Mouse (Mus musculus) erythroblast, embryonic 14.5 days (primary cell): ENCODE measurements at regions not wholly inside any gene's neighbourhood (a gene's known extent, or its start where the extent isn't known, plus 50 kb on each side); places are given as distances from the start of the nearest gene placed in this dataset.

Experiments used
- H3K27me3 ChIP-seq: 2 replicates; pipeline ENCODE4 v1.6.1; 2012; ENCODE audit warnings: inconsistent platforms; ENCODE audit not compliant: control insufficient read depth
- H3K36me3 ChIP-seq: 2 replicates; pipeline ENCODE4 v1.6.1; 2012; ENCODE audit warnings: mild to moderate bottlenecking, inconsistent platforms; ENCODE audit not compliant: control insufficient read depth
- H3K4me1 ChIP-seq: 2 replicates; pipeline ENCODE4 v1.6.1; 2012; ENCODE audit warnings: inconsistent platforms; ENCODE audit not compliant: control insufficient read depth
- H3K4me3 ChIP-seq: replicated peaks from 2 replicates; pipeline ENCODE3; 2012; ENCODE audit warnings: moderate library complexity, mild to moderate bottlenecking, inconsistent platforms
- H3K9me3 ChIP-seq: 2 replicates; pipeline ENCODE4 v1.6.1; 2012; ENCODE audit warnings: low read length, inconsistent platforms, mixed read lengths; ENCODE audit not compliant: control insufficient read depth
- GATA1 ChIP-seq: IDR thresholded peaks from 2 replicates; pipeline ENCODE4 v1.6.1; 2012; ENCODE audit warnings: low read length, inconsistent platforms, mixed read lengths
- TAL1 ChIP-seq: IDR thresholded peaks from 3 replicates; pipeline ENCODE4 v1.6.1; 2012; ENCODE audit warnings: low read length, inconsistent platforms, mixed read lengths

GRCm38 (mm10) chr1:77027656-77028055 is 487.2 kb downstream of the Epha4 start:
- H3K27me3 ChIP-seq = no peaks in the 10 kb centered on the region
- no peaks in the 10 kb centered on the region for H3K4me1 ChIP-seq
- TF ChIP-seq GATA1 = no peak
- TF ChIP-seq TAL1 = no peak
- H3K9me3 ChIP-seq = no peaks in the 10 kb centered on the region
- H3K4me3 ChIP-seq = no peak overlapping the region
- H3K36me3 ChIP-seq = no peaks in the 10 kb centered on the region

GRCm38 (mm10) chr1:77028216-77028615 is 486.7 kb downstream of the Epha4 start:
- Histone ChIP-seq H3K27me3 (no peaks in the 10 kb centered on the region), H3K4me1 (no peaks in the 10 kb centered on the region), H3K4me3 (no peak overlapping the region), H3K36me3 (no peaks in the 10 kb centered on the region), H3K9me3 (no peaks in the 10 kb centered on the region)
- TF ChIP-seq GATA1 (no peak), TAL1 (no peak)

DNA sequence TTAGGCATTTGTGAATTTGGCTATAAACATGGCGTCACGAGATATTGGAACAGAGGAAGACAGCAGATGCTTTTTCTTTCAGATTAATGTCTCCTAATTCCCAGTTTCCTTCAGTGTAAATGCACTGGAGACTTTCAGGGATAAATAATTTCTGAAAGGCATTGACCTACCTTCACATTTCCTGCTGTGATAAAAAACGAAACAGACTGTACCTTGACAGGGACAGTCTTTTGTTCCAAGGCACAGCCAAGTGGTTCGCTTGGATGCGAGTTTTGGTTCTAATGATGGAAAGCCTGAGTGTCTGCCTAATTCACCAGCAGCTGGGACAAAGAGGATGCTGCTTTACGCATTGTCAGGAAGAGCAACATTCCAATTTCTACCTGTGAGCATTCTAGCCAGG is 485.8 kb downstream of the Epha4 start:
- Histone ChIP-seq H3K4me3 (no peak overlapping the region), H3K27me3 (no peaks in the 10 kb centered on the region), H3K36me3 (no peaks in the 10 kb centered on the region), H3K9me3 (no peaks in the 10 kb centered on the region), H3K4me1 (no peaks in the 10 kb centered on the region)
- TF ChIP-seq TAL1 (no peak), GATA1 (no peak)

DNA sequence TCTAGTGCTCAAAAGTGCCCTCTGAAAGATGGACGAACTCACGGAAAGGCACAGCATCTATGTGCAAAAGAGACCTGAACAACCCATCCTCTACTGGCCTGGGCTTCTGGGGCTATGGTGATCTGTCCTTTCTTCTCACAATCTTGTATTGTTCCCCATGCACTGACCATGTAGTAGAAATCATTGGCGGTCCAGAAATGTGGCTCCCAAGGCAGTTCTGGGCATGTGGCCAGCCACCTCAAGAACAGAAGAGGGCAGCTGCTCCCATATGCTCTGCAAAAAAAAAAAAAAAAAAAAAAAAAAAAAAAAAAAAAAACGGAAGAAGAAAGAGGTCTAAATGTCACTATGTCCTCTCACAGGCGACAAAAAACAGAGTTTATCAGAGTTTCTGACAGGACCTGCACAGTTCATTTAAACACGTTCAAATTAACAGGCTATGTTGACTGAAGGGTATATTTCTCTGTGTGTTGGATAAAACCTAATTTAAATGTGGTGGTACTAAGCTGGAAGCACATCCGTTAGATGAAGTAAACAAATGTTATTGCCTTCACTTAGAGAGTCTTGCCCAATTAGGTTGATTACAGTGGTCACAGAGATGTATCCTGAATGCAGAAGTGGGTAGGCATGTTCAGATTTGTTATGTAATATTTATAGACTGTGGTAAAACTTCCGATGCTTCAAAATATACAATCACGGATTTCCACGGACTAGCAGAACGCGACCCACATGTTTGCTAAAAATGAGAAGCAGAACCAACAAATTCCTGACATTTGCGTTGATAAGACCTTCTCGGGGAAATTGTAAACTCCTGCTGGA is 470.9 kb downstream of the Epha4 start:
- H3K4me1 ChIP-seq = no peaks in the 10 kb centered on the region
- no peaks in the 10 kb centered on the region for H3K36me3 ChIP-seq

GRCm38 (mm10) chr1:77048720-77049406 is 466.0 kb downstream of the Epha4 start:
- Histone ChIP-seq H3K27me3 (no peaks in the 10 kb centered on the region), H3K36me3 (no peaks in the 10 kb centered on the region), H3K4me3 (no peak overlapping the region), H3K9me3 (0 out of 2 replicates have a peak, but pooled peaks cover 3% of the 10 kb centered on the region), H3K4me1 (no peaks in the 10 kb centered on the region)
- no peak for TF ChIP-seq TAL1
- TF ChIP-seq GATA1 = no peak

More for the DNA sequence above, 470.9 kb downstream of the Epha4 start:
- TF ChIP-seq TAL1 = no peak
- Histone ChIP-seq H3K4me3 (no peak overlapping the region), H3K9me3 (peaks cover 4% of the 10 kb centered on the region; the same call in 1 of the 2 replicates), H3K27me3 (no peaks in the 10 kb centered on the region)

DNA sequence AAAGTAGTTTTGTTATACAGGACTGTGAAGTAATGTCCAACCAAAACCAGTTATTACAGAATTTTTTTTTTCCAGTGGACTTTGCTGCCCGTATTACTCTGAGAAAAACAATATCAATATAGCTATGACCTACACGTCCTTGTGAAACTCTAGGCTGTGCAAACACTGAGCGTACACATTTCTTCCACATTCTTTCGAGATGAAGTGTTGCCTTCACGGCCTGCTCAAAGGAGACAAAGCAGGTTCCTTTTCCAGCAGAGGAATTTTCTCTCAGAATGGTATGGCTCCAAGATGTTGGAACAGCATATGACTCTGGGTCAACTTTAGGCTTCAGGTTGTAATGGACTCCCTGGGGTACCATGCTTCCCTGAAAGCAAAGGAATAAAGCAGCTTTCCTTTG is 463.6 kb downstream of the Epha4 start:
- Histone ChIP-seq H3K9me3 (0 out of 2 replicates have a peak, but pooled peaks cover 3% of the 10 kb centered on the region), H3K4me1 (no peaks in the 10 kb centered on the region), H3K4me3 (no peak overlapping the region), H3K27me3 (no peaks in the 10 kb centered on the region), H3K36me3 (no peaks in the 10 kb centered on the region)
- TF ChIP-seq TAL1 = no peak
- no peak for TF ChIP-seq GATA1

GRCm38 (mm10) chr1:77053837-77054540 is 460.9 kb downstream of the Epha4 start:
- Histone ChIP-seq H3K4me1 (no peaks in the 10 kb centered on the region), H3K36me3 (no peaks in the 10 kb centered on the region), H3K27me3 (no peaks in the 10 kb centered on the region), H3K4me3 (no peak overlapping the region), H3K9me3 (0 out of 2 replicates have a peak, but pooled peaks cover 3% of the 10 kb centered on the region)
- TF ChIP-seq TAL1 (no peak), GATA1 (no peak)

DNA sequence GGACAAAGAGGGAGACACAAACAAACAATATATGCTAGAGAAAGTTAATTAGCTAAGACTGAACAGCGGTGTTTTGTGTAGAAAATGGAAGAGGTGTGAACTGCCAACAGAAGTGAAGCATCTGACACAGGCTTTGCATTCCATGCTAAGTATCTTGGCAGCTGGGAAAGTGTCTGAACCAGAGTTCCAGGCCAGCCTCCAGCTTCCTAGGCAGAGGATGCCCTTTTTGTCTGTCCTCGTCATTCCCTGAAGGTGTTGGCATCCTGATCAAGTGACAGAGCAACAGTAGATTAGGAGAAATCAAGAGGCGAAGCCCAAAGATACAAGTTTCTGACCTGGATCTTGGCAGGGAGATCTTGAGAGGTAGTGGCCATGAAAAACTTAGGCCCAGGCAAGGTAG is 452.4 kb downstream of the Epha4 start:
- TF ChIP-seq GATA1 (no peak), TAL1 (no peak)
- Histone ChIP-seq H3K27me3 (no peaks in the 10 kb centered on the region), H3K9me3 (no peaks in the 10 kb centered on the region), H3K36me3 (no peaks in the 10 kb centered on the region), H3K4me1 (no peaks in the 10 kb centered on the region), H3K4me3 (no peak overlapping the region)

DNA sequence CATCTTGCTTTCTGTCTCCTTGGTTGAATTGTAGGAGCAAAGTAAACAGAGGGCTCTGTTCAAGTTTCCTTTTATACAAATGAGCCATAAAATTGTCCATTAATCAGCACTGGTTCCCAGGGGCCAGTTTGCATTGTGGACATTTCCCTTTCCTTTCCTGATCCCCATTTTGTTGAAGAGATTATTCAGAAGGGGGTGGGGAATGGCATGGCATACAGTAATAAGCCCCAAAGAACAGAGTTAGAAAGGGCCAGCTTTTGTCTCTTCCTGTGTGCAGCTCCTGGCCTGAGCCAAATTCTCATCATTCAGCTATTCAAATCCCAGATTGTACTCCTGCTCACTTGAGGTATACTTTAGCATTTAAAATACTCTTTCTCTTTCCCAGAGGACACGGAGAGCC is 441.8 kb downstream of the Epha4 start:
- no peaks in the 10 kb centered on the region for H3K27me3 ChIP-seq
- H3K36me3 ChIP-seq = no peaks in the 10 kb centered on the region
- TF ChIP-seq TAL1 (no peak), GATA1 (no peak)
- H3K4me3 ChIP-seq = no peak overlapping the region
- no peaks in the 10 kb centered on the region for H3K9me3 ChIP-seq
- no peaks in the 10 kb centered on the region for H3K4me1 ChIP-seq
